Mouse (Mus musculus): ENCODE measurements at regions not wholly inside any gene's neighbourhood (a gene's known extent, or its start where the extent isn't known, plus 50 kb on each side); places are given as distances from the start of the nearest gene placed in this dataset.

- ATAC-seq (ENCODE audit: insufficient number of reproducible peaks, insufficient read depth, low FRiP score, low read depth): no peak
- Histone ChIP-seq H3K27me3 (ENCODE audit: control insufficient read depth, insufficient read depth, low read length) (peaks cover 4% of the 10 kb centered on the region; the same call in 1 of the 2 replicates), H3K4me3 (ENCODE audit: control insufficient read depth in 1 of 2, insufficient read depth in 1 of 2, low read depth in 1 of 2, low read length in 2 of 2) (no peak overlapping the region), H3K4me1 (ENCODE audit: control insufficient read depth in 2 of 2, insufficient read depth in 2 of 2, low read length in 2 of 2) (peaks cover 0 to 3% of the 10 kb centered on the region in 2 experiments; a peak in 1 of 4 replicates), H3K9ac (ENCODE audit: low read length) (no peak overlapping the region), H3K4me2 (ENCODE audit: low read length) (no peak overlapping the region), H3K27ac (replicated peaks in 1 of 2; ENCODE audit: control insufficient read depth in 1 of 2, insufficient read depth in 1 of 2, low read depth in 2 of 2, low read length in 2 of 2) (no peak overlapping the region), H3K36me3 (ENCODE audit: control insufficient read depth, insufficient read depth, low read length) (no peaks in the 10 kb centered on the region), H3K9me3 (ENCODE audit: control insufficient read depth, low read length) (no peaks in the 10 kb centered on the region)
- 9% methylated on average over 26 of the region's 26 CpGs for WGBS
Measured at GRCm38 (mm10) chr5:128524377-128525280, 76.0 kb upstream of the Fzd10 start.

- Histone ChIP-seq H3K4me3 (ENCODE audit: control insufficient read depth in 1 of 2, insufficient read depth in 1 of 2, low read depth in 1 of 2, low read length in 2 of 2) (no peak overlapping the region), H3K4me1 (ENCODE audit: control insufficient read depth in 2 of 2, insufficient read depth in 2 of 2, low read length in 2 of 2) (peaks cover 0 to 3% of the 10 kb centered on the region in 2 experiments; a peak in 1 of 4 replicates), H3K9me3 (ENCODE audit: control insufficient read depth, low read length) (no peaks in the 10 kb centered on the region), H3K9ac (ENCODE audit: low read length) (no peak overlapping the region), H3K36me3 (ENCODE audit: control insufficient read depth, insufficient read depth, low read length) (no peaks in the 10 kb centered on the region), H3K4me2 (ENCODE audit: low read length) (no peak overlapping the region), H3K27ac (replicated peaks in 1 of 2; ENCODE audit: control insufficient read depth in 1 of 2, insufficient read depth in 1 of 2, low read depth in 2 of 2, low read length in 2 of 2) (no peak overlapping the region), H3K27me3 (ENCODE audit: control insufficient read depth, insufficient read depth, low read length) (peaks cover 4% of the 10 kb centered on the region; the same call in 1 of the 2 replicates)
- ATAC-seq (ENCODE audit: insufficient number of reproducible peaks, insufficient read depth, low FRiP score, low read depth): no peak
- WGBS: 37% methylated on average over 5 of the region's 5 CpGs
Measured at GRCm38 (mm10) chr5:128522667-128523066, 78.0 kb upstream of the Fzd10 start.

GRCm38 (mm10) chr5:128517336-128517735, 83.3 kb upstream of the Fzd10 start:
- 57% methylated on average over 8 of the region's 8 CpGs for WGBS
- Histone ChIP-seq H3K27me3 (ENCODE audit: control insufficient read depth, insufficient read depth, low read length) (no peaks in the 10 kb centered on the region), H3K36me3 (ENCODE audit: control insufficient read depth, insufficient read depth, low read length) (no peaks in the 10 kb centered on the region), H3K27ac (replicated peaks in 1 of 2; ENCODE audit: control insufficient read depth in 1 of 2, insufficient read depth in 1 of 2, low read depth in 2 of 2, low read length in 2 of 2) (no peak overlapping the region), H3K4me3 (ENCODE audit: control insufficient read depth in 1 of 2, insufficient read depth in 1 of 2, low read depth in 1 of 2, low read length in 2 of 2) (no peak overlapping the region), H3K9me3 (ENCODE audit: control insufficient read depth, low read length) (no peaks in the 10 kb centered on the region), H3K4me1 (ENCODE audit: control insufficient read depth in 2 of 2, insufficient read depth in 2 of 2, low read length in 2 of 2) (no peaks in the 10 kb centered on the region), H3K9ac (ENCODE audit: low read length) (no peak overlapping the region), H3K4me2 (ENCODE audit: low read length) (no peak overlapping the region)
- ATAC-seq (ENCODE audit: insufficient number of reproducible peaks, insufficient read depth, low FRiP score, low read depth): no peak

GRCm38 (mm10) chr5:128515343-128515742, 82.5 kb upstream of the Tmem132d start:
- no peaks in the 10 kb centered on the region for H3K27me3 ChIP-seq (ENCODE audit: control insufficient read depth, insufficient read depth, low read length)
- no peak overlapping the region for H3K4me3 ChIP-seq (ENCODE audit: control insufficient read depth in 1 of 2, insufficient read depth in 1 of 2, low read depth in 1 of 2, low read length in 2 of 2)
- no peak overlapping the region for H3K27ac ChIP-seq (replicated peaks in 1 of 2; ENCODE audit: control insufficient read depth in 1 of 2, insufficient read depth in 1 of 2, low read depth in 2 of 2, low read length in 2 of 2)
- H3K9me3 ChIP-seq (ENCODE audit: control insufficient read depth, low read length): no peaks in the 10 kb centered on the region
- whole genome bisulfite sequencing: 3% methylated on average over 2 of the region's 2 CpGs
- H3K4me1 ChIP-seq (ENCODE audit: control insufficient read depth in 2 of 2, insufficient read depth in 2 of 2, low read length in 2 of 2): no peaks in the 10 kb centered on the region
- no peak for ATAC-seq (ENCODE audit: insufficient number of reproducible peaks, insufficient read depth, low FRiP score, low read depth)
- no peaks in the 10 kb centered on the region for H3K36me3 ChIP-seq (ENCODE audit: control insufficient read depth, insufficient read depth, low read length)
- no peak overlapping the region for H3K4me2 ChIP-seq (ENCODE audit: low read length)
- H3K9ac ChIP-seq (ENCODE audit: low read length): no peak overlapping the region

GRCm38 (mm10) chr5:128513261-128513660, 80.4 kb upstream of the Tmem132d start:
- H3K4me3 ChIP-seq (ENCODE audit: control insufficient read depth in 1 of 2, insufficient read depth in 1 of 2, low read depth in 1 of 2, low read length in 2 of 2): no peak overlapping the region
- no peaks in the 10 kb centered on the region for H3K36me3 ChIP-seq (ENCODE audit: control insufficient read depth, insufficient read depth, low read length)
- no peak overlapping the region for H3K4me2 ChIP-seq (ENCODE audit: low read length)
- H3K27ac ChIP-seq (replicated peaks in 1 of 2; ENCODE audit: control insufficient read depth in 1 of 2, insufficient read depth in 1 of 2, low read depth in 2 of 2, low read length in 2 of 2): no peak overlapping the region
- peaks cover 7% of the 10 kb centered on the region; the same call in 1 of the 2 replicates for H3K9me3 ChIP-seq (ENCODE audit: control insufficient read depth, low read length)
- H3K27me3 ChIP-seq (ENCODE audit: control insufficient read depth, insufficient read depth, low read length): no peaks in the 10 kb centered on the region
- H3K9ac ChIP-seq (ENCODE audit: low read length): no peak overlapping the region
- H3K4me1 ChIP-seq (ENCODE audit: control insufficient read depth in 2 of 2, insufficient read depth in 2 of 2, low read length in 2 of 2): no peaks in the 10 kb centered on the region
- no peak for ATAC-seq (ENCODE audit: insufficient number of reproducible peaks, insufficient read depth, low FRiP score, low read depth)
- 69% methylated on average over 14 of the region's 14 CpGs for WGBS

GRCm38 (mm10) chr5:128512606-128513005, 79.7 kb upstream of the Tmem132d start:
- Histone ChIP-seq H3K9me3 (ENCODE audit: control insufficient read depth, low read length) (peaks cover 7% of the 10 kb centered on the region; the same call in 1 of the 2 replicates), H3K27ac (replicated peaks in 1 of 2; ENCODE audit: control insufficient read depth in 1 of 2, insufficient read depth in 1 of 2, low read depth in 2 of 2, low read length in 2 of 2) (no peak overlapping the region), H3K4me3 (ENCODE audit: control insufficient read depth in 1 of 2, insufficient read depth in 1 of 2, low read depth in 1 of 2, low read length in 2 of 2) (no peak overlapping the region), H3K9ac (ENCODE audit: low read length) (no peak overlapping the region), H3K27me3 (ENCODE audit: control insufficient read depth, insufficient read depth, low read length) (no peaks in the 10 kb centered on the region), H3K36me3 (ENCODE audit: control insufficient read depth, insufficient read depth, low read length) (no peaks in the 10 kb centered on the region), H3K4me2 (ENCODE audit: low read length) (no peak overlapping the region), H3K4me1 (ENCODE audit: control insufficient read depth in 2 of 2, insufficient read depth in 2 of 2, low read length in 2 of 2) (no peaks in the 10 kb centered on the region)
- no peak for ATAC-seq (ENCODE audit: insufficient number of reproducible peaks, insufficient read depth, low FRiP score, low read depth)
- 81% methylated on average over 9 of the region's 9 CpGs for WGBS

GRCm38 (mm10) chr5:128504502-128504901, 71.6 kb upstream of the Tmem132d start:
- Histone ChIP-seq H3K27ac (replicated peaks in 1 of 2; ENCODE audit: control insufficient read depth in 1 of 2, insufficient read depth in 1 of 2, low read depth in 2 of 2, low read length in 2 of 2) (no peak overlapping the region), H3K9me3 (ENCODE audit: control insufficient read depth, low read length) (peaks cover 3% of the 10 kb centered on the region; the same call in 1 of the 2 replicates), H3K27me3 (ENCODE audit: control insufficient read depth, insufficient read depth, low read length) (no peaks in the 10 kb centered on the region), H3K36me3 (ENCODE audit: control insufficient read depth, insufficient read depth, low read length) (no peaks in the 10 kb centered on the region), H3K4me3 (ENCODE audit: control insufficient read depth in 1 of 2, insufficient read depth in 1 of 2, low read depth in 1 of 2, low read length in 2 of 2) (no peak overlapping the region), H3K9ac (ENCODE audit: low read length) (no peak overlapping the region), H3K4me1 (ENCODE audit: control insufficient read depth in 2 of 2, insufficient read depth in 2 of 2, low read length in 2 of 2) (no peaks in the 10 kb centered on the region), H3K4me2 (ENCODE audit: low read length) (no peak overlapping the region)
- no peak for ATAC-seq (ENCODE audit: insufficient number of reproducible peaks, insufficient read depth, low FRiP score, low read depth)
- 3% methylated on average over 4 of the region's 4 CpGs for WGBS

All from heart, embryonic 14.5 days (tissue).